Mouse (Mus musculus) liver, adult 2 months (tissue): ENCODE data around the gene Rasal2. TPM values are rescaled to one million over a fixed set of nuclear protein-coding genes. Genes with fewer than 3 reads are reported as not detected.

Source experiments
- DNase-seq: peaks from one replicate; pipeline ENCODE4 v3.0.0-alpha.2; 2011; ENCODE audit warnings: low read depth, low spot score; ENCODE audit errors: extremely low read depth
- H3K27ac ChIP-seq: fragments of 200-500 bp; replicated peaks from 2 replicates; pipeline ENCODE4 v1.5.1; 2012; ENCODE audit warnings: low read depth, mild to moderate bottlenecking, control low read depth, inconsistent platforms, low read length; ENCODE audit not compliant: insufficient read depth
- H3K27me3 ChIP-seq: fragments of 200-500 bp; 2 replicates; pipeline ENCODE4 v1.6.1; 2012; ENCODE audit warnings: mild to moderate bottlenecking, moderate library complexity, low read length, inconsistent platforms; ENCODE audit not compliant: control insufficient read depth, insufficient read depth
- H3K36me3 ChIP-seq: fragments of 200-500 bp; 2 replicates; pipeline ENCODE4 v1.6.1; 2012; ENCODE audit warnings: low read length, inconsistent platforms; ENCODE audit not compliant: control insufficient read depth, insufficient read depth
- H3K4me1 ChIP-seq: fragments of 200-500 bp; 2 replicates; pipeline ENCODE4 v1.6.1; 2011; ENCODE audit warnings: low read length; ENCODE audit not compliant: control insufficient read depth, insufficient read depth
- H3K4me3 ChIP-seq: fragments of 200-500 bp; 2 replicates; pipeline ENCODE4 v1.5.1; 2011; ENCODE audit warnings: low read depth, mild to moderate bottlenecking, control low read depth, low read length, moderate library complexity; ENCODE audit not compliant: insufficient read depth
- H3K79me2 ChIP-seq: fragments of 200-500 bp; 2 replicates; pipeline ENCODE4 v1.6.1; 2012; ENCODE audit warnings: inconsistent platforms, mild to moderate bottlenecking, low read length, moderate library complexity; ENCODE audit not compliant: control insufficient read depth, insufficient read depth
- H3K9ac ChIP-seq: fragments of 200-500 bp; 2 replicates; pipeline ENCODE4 v1.6.1; 2012; ENCODE audit warnings: low read depth, mild to moderate bottlenecking, control low read depth, inconsistent platforms, low read length
- CTCF ChIP-seq: fragments of 200-500 bp; IDR thresholded peaks from 2 replicates; pipeline ENCODE4 v1.5.1; 2011; ENCODE audit warnings: low read depth, low read length, control low read depth
- POLR2A ChIP-seq: fragments of 200-500 bp; IDR thresholded peaks from 2 replicates; pipeline ENCODE4 v1.6.1; 2011; ENCODE audit warnings: low read length, control low read depth; ENCODE audit not compliant: insufficient read depth; ENCODE audit errors: extremely low read depth
- WGBS: fragments of 180-500 bp; shearing (Covaris S2); methylation state at CpG from one replicate; pipeline ENCODE4 v1.1.7; 2018; 5-methylcytosine and 5-hydroxymethylcytosine counted together
- polyA plus RNA-seq: library from polyadenylated mRNA; depleted of rRNA; stranded (reverse); fragments of >200 nt; gene quantifications from 2 replicates; pipeline ENCODE4 v1.2.3, GENCODE M21; 2012
- total RNA-seq: library from RNA; depleted of rRNA; stranded (reverse); fragments of >200 nt; gene quantifications from 2 replicates; pipeline ENCODE4 v1.2.3, GENCODE M21; 2014

Gene Rasal2
- total and polyA plus RNA-seq, 2 experiments, result 1.2 to 10.2 TPM

DNA sequence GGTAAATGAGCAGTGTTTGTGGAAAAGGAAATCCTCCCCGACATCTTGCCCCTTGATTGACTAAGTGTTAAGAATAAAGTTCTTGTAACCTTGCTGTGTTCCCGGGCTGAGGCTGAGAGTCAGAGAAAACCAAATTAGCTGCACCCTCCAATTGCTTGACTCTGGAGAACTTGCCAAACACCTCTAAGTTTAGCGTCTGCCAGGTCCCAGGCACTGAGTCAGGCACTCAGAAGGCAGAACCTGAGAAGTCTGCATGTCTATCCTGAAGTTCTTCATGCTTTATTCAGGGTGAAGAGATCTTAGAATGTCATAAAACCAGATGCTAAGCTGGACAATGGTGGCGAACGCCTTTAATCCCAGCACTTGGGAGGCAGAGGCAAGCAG, 36.4 kb upstream of the Rasal2 start:
- H3K36me3 ChIP-seq, result no peaks in the 10 kb centered on the region
- H3K9ac ChIP-seq, result no peak overlapping the region
- TF ChIP-seq CTCF (no peak), POLR2A (no peak)
- WGBS, result 69% methylated on average over 5 of the region's 5 CpGs
- no peak for DNase-seq
- peak overlapping the region; percentile 70 for H3K27ac ChIP-seq
- H3K27me3 ChIP-seq, result no peaks in the 10 kb centered on the region
- H3K4me1 ChIP-seq, result peaks cover 5% of the 10 kb centered on the region; the same call in 1 of the 2 replicates
- H3K4me3 ChIP-seq, result no peak overlapping the region
- H3K79me2 ChIP-seq, result no peaks in the 10 kb centered on the region

GRCm38 (mm10) chr1:157448164-157448804, 35.9 kb upstream of the Rasal2 start:
- 52% methylated on average over 7 of the region's 7 CpGs for WGBS
- no peak overlapping the region for H3K9ac ChIP-seq
- peaks cover 5% of the 10 kb centered on the region; the same call in 1 of the 2 replicates for H3K4me1 ChIP-seq
- H3K27me3 ChIP-seq, result no peaks in the 10 kb centered on the region
- TF ChIP-seq CTCF, result no peak
- no peak for DNase-seq
- no peaks in the 10 kb centered on the region for H3K79me2 ChIP-seq
- H3K36me3 ChIP-seq, result no peaks in the 10 kb centered on the region
- H3K27ac ChIP-seq, result peak overlapping the region; percentile 70
- no peak overlapping the region for H3K4me3 ChIP-seq

DNA sequence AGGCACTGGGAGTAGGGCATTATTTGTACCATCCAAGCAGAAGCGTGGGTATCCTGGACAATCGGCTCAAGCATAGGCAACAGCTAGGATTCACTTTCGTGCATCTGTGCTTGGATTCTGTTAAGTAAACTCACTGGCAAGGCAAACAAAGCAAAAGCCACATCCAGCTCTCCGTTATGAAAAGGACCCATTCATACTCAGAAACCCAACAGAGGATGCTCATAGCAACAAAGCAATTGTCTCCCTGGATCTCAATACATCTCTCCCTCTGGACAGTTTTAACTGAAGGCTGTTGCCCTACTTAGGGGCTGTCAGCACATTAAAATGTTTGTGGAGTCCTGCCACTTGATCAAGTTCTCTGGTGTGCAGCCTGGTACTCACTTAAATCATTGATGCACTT, 34.7 kb upstream of the Rasal2 start:
- H3K36me3 ChIP-seq, result no peaks in the 10 kb centered on the region
- H3K27ac ChIP-seq, result 0 out of 2 replicates have a peak overlapping the region, but pooled peaks have one; percentile 8
- H3K79me2 ChIP-seq, result no peaks in the 10 kb centered on the region
- peaks cover 5% of the 10 kb centered on the region; the same call in 1 of the 2 replicates for H3K4me1 ChIP-seq
- no peak overlapping the region for H3K4me3 ChIP-seq
- no peak for DNase-seq
- TF ChIP-seq CTCF (no peak), POLR2A (no peak)
- H3K27me3 ChIP-seq, result no peaks in the 10 kb centered on the region
- WGBS, result 51% methylated on average over 4 of the region's 4 CpGs
- H3K9ac ChIP-seq, result no peak overlapping the region

DNA sequence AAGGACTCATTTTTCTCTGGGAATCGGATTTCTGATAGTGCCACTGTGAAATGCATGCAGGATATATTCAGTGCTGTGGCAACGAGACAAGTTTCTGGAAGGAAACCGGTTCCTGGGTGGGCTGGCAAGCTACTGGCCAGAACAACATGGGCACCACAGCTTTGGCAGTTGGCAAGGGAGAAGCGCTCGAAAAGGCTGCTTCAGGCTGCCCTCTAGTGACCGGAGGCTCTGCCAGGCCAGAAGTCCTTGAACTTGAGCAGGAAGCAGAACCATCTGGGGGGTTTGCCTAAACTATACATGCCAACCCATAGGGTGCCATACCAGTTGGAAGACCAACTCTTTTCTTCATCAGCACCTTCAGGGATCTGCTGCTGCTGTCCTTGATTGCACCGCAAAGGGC, 33.9 kb upstream of the Rasal2 start:
- peaks cover 5% of the 10 kb centered on the region; the same call in 1 of the 2 replicates for H3K4me1 ChIP-seq
- DNase-seq, result peak; percentile 39

DNA sequence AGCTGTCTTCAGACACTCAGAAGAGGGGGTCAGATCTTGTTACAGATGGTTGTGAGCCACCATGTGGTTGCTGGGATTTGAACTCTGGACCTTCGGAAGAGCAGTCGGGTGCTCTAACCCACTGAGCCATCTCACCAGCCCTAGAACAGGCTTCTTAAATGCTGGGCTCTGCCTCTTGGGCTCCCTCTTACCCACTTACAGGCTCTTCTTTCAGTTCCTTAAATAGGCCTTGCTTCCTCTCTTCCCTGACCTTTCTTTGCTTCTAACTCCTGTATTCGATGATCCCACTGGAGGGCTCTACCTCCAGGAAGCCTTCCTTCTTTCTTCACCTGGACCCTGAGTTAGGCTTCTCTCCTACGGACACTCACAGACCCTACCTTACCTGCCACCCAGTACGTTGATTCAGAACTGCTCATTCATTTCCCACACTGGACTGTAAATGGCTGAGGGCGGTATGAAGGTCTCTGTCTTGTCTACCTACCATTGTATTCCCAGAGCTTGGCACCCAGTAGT, 33.1 kb upstream of the Rasal2 start:
- no peak overlapping the region for H3K9ac ChIP-seq
- no peaks in the 10 kb centered on the region for H3K79me2 ChIP-seq
- peaks cover 5% of the 10 kb centered on the region; the same call in 1 of the 2 replicates for H3K4me1 ChIP-seq
- 82% methylated on average over 6 of the region's 6 CpGs for WGBS
- peak; percentile 17 for DNase-seq
- no peaks in the 10 kb centered on the region for H3K36me3 ChIP-seq
- H3K4me3 ChIP-seq, result no peak overlapping the region
- peak overlapping the region; percentile 27 for H3K27ac ChIP-seq
- no peaks in the 10 kb centered on the region for H3K27me3 ChIP-seq
- TF ChIP-seq POLR2A, result no peak
- no peak for TF ChIP-seq CTCF

More for the DNA sequence above, 33.9 kb upstream of the Rasal2 start:
- Histone ChIP-seq H3K27ac (no peak overlapping the region), H3K36me3 (no peaks in the 10 kb centered on the region), H3K9ac (no peak overlapping the region), H3K79me2 (no peaks in the 10 kb centered on the region), H3K4me3 (no peak overlapping the region), H3K27me3 (no peaks in the 10 kb centered on the region)
- 55% methylated on average over 7 of the region's 7 CpGs for WGBS
- peak; percentile 78 for TF ChIP-seq CTCF
- TF ChIP-seq POLR2A, result no peak
